Mouse (Mus musculus) lung, postnatal 0 days (tissue): ENCODE measurements around the gene Csf2rb2.

Experiments
- CTCF ChIP-seq: IDR thresholded peaks from 2 replicates; pipeline ENCODE4 v1.5.1; 2016; ENCODE audit warnings: antibody characterized with exemption, mild to moderate bottlenecking
- EP300 ChIP-seq: IDR thresholded peaks from 2 replicates; pipeline ENCODE4 v1.6.1; 2016; ENCODE audit warnings: antibody characterized with exemption, mild to moderate bottlenecking, control low read depth

DNA sequence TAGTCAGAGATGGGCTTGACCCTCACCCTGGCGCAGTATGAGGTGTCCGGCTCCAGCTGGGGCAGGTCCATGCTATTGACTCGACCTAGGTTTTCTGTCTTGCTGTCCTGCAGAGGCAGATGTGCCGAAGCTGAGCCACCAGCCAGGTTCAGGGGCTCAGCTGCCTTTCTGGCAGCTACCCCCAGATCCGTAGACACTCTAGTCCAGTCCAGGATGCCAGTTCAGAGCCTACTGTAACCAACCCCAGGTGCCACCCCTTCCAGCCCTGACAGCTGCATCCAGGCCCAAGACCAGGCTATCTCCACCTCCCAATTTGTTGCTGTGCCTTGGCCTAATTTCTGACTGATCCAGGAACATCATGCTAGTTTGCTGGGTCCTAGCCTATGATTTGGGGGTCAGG, 17.6 kb downstream of the Csf2rb2 start:
- no peak for TF ChIP-seq CTCF
- no peak for TF ChIP-seq EP300
